Mouse (Mus musculus) layer of hippocampus, postnatal 36 days (tissue): Measurements from ENCODE around the gene Plg. TPM values are rescaled to one million over a fixed set of nuclear protein-coding genes. Genes with fewer than 3 reads are reported as not detected.
A peak's percentile ranks its signal among the peaks of the same experiment; 100 is the strongest.

Source experiments
- DNase-seq, 2 experiments: peaks; one replicate each; pipeline ENCODE4 v3.0.0; 2022
- total RNA-seq, 2 experiments: library from RNA; stranded (reverse); gene quantifications; 2 replicates each; pipeline ENCODE4 v1.2.3; 2021

The Plg gene
- total RNA-seq: not detected

GRCm38 (mm10) chr17:12377981-12378705 lies at the start of gene Plg:
TSS of gene Plg (plus strand) at chr17:12378608.
- no peak for DNase-seq

- DNase-seq: no peak
These were observed 43.3 kb upstream of the Plg start for GRCm38 (mm10) chr17:12335115-12335514.

- no peak for DNase-seq
These were observed 42.1 kb upstream of the Plg start for GRCm38 (mm10) chr17:12336073-12336868.

GRCm38 (mm10) chr17:12337156-12337555 lies 41.3 kb upstream of the Plg start:
- DNase-seq: no peak

GRCm38 (mm10) chr17:12343702-12344376 lies 34.6 kb upstream of the Plg start:
- no peak for DNase-seq

GRCm38 (mm10) chr17:12347462-12347861 lies 30.9 kb upstream of the Plg start:
- no peak for DNase-seq

- DNase-seq: no peak
These were observed 26.8 kb upstream of the Plg start for GRCm38 (mm10) chr17:12351564-12351963.

GRCm38 (mm10) chr17:12352781-12353180 lies 25.6 kb upstream of the Plg start:
- DNase-seq: no peak

- DNase-seq: no peak
These were observed 18.5 kb upstream of the Plg start for GRCm38 (mm10) chr17:12359876-12360275.

GRCm38 (mm10) chr17:12363601-12364425 lies 14.6 kb upstream of the Plg start:
- DNase-seq: no peak

GRCm38 (mm10) chr17:12364426-12364735 lies 14.0 kb upstream of the Plg start:
- DNase-seq: peak; percentile 35 to 61

- DNase-seq: peak; percentile 55 to 58
These were observed 11.0 kb upstream of the Plg start for GRCm38 (mm10) chr17:12367373-12367930.

GRCm38 (mm10) chr17:12369393-12369792 lies 9.0 kb upstream of the Plg start:
- DNase-seq: no peak

GRCm38 (mm10) chr17:12370289-12370688 lies 8.1 kb upstream of the Plg start:
- DNase-seq: no peak

GRCm38 (mm10) chr17:12371310-12371925 lies 7.0 kb upstream of the Plg start:
- no peak for DNase-seq

GRCm38 (mm10) chr17:12372021-12372420 lies 6.4 kb upstream of the Plg start:
- DNase-seq: peak; percentile 46 to 56

GRCm38 (mm10) chr17:12373601-12374144 lies 4.7 kb upstream of the Plg start:
- DNase-seq: no peak

GRCm38 (mm10) chr17:12380287-12380686 lies 1.9 kb downstream of the Plg start:
- no peak for DNase-seq

GRCm38 (mm10) chr17:12381579-12381978 lies 3.2 kb downstream of the Plg start:
- DNase-seq: no peak

GRCm38 (mm10) chr17:12382531-12382930 lies 4.1 kb downstream of the Plg start:
- DNase-seq: no peak

GRCm38 (mm10) chr17:12385049-12385794 lies 6.8 kb downstream of the Plg start:
- DNase-seq: no peak
